Mouse (Mus musculus) frontal cortex, postnatal 25 days (tissue): ENCODE data around the gene Nxph2.
"Not testable (repeated sequence)": the region's sequence is repeated elsewhere in the genome, so short reads cannot be mapped to it uniquely, and the experiment has no call there.

Source experiments
- DNase-seq, 2 experiments: peaks; one replicate each; pipeline ENCODE4 v3.0.0; 2022; ENCODE audit warnings: low spot score in 2 of 2

The Nxph2 gene

GRCm38 (mm10) chr2:23320746-23321585 lies at the start of gene Nxph2:
TSS of gene Nxph2 (plus strand) at chr2:23321246.
- peak; percentile 9 to 17 for DNase-seq

- not testable (repeated sequence) for DNase-seq
Measured at GRCm38 (mm10) chr2:23290991-23291390, 30.1 kb upstream of the Nxph2 start.

- no peak for DNase-seq
Measured at GRCm38 (mm10) chr2:23314869-23315268, 6.2 kb upstream of the Nxph2 start.
